Comparison of ENCODE assay signal across 14 mouse cellular contexts in the genomic region with DNA sequence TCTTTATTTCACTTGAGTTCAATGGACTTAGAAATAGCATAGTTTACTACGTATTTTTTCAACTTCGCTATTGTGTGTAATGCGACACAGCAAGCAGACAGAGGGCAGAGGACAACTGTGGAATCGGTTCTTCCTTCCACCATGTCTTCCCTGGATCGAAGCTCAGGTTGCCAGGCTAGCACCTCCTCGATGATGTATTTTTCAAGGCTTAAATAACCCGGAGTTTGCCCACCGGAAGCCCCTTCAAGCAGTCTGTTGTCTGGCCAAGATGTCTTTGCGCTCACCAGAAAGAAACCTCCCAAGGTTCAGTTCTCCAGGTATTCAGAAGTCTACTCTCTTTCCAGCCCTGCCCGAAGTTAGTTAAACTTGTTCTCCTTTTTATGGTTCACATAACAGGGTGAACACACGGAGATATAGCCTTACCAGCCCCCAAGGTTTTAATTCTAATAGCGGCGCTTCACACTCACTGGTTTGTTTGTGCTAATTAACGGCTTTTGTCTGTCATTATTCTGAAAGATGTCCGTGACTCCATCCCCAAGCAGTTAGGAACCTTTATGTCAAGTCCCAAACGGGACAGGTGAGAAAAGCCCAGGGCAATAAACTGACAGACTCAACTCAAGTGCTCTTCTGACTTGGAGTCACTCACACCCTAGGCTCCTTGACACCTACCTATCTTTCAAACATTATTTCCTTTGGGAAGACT. TPM values are rescaled to one million over a fixed set of nuclear protein-coding genes. Genes with fewer than 3 reads are reported as not detected.
DNase-seq lines count a peak whose midpoint lies in the region; ATAC-seq and TF ChIP-seq lines count a peak whose summit lies in the region.
"Had no signal": no experiment of that assay in that cellular context is flagged by ENCODE, and none has a peak within 500 bp of the region (broad histone marks: within the 10 kb centered on the region; RNA-seq: fewer than 3 reads in every experiment).

No protein-coding gene starts in this region.

- DNase-seq in heart, adult 8-10 months (ENCODE audit: low spot score) = no peak
- no peak for DNase-seq in liver, adult 2 months (ENCODE audit: extremely low read depth, low read depth, low spot score)
- DNase-seq in liver = no peak
- no peak for DNase-seq in thymus, postnatal 0 days (ENCODE audit: low spot score)
- DNase-seq: cerebellum, adult 9-10 months; left cerebral cortex, postnatal 4 days had no signal

- no peaks in the 10 kb centered on the region for H3K36me3 ChIP-seq in heart, embryonic 13.5 days
- peaks cover 16% of the 10 kb centered on the region for H3K36me3 ChIP-seq in liver, adult 2 months (ENCODE audit: control insufficient read depth, insufficient read depth, low read length)
- H3K36me3 ChIP-seq in limb, embryonic 13.5 days = no peaks in the 10 kb centered on the region
- H3K36me3 ChIP-seq in neural tube, embryonic 15.5 days = no peaks in the 10 kb centered on the region
- H3K36me3 ChIP-seq: embryonic facial prominence, embryonic 12.5 days; forebrain, embryonic 10.5 days; hindbrain, embryonic 13.5 days had no signal

- H3K4me2 ChIP-seq in heart, embryonic 13.5 days = peak overlapping the region; percentile 89
- H3K4me2 ChIP-seq in limb, embryonic 13.5 days (replicated peaks) = peak overlapping the region; percentile 21; the same call in 1 of the 2 replicates
- H3K4me2 ChIP-seq in neural tube, embryonic 15.5 days = no peak overlapping the region

- no peak for ATAC-seq in heart, embryonic 13.5 days (ENCODE audit: extremely low read depth, insufficient number of reproducible peaks, low FRiP score, low TSS enrichment)
- ATAC-seq in limb, embryonic 13.5 days (ENCODE audit: low FRiP score, low read depth) = no peak
- ATAC-seq in neural tube, embryonic 15.5 days (ENCODE audit: low FRiP score) = no peak

- 0 out of 2 replicates have a peak, but pooled peaks cover 3% of the 10 kb centered on the region for H3K9me3 ChIP-seq in heart, embryonic 13.5 days
- H3K9me3 ChIP-seq in limb, embryonic 13.5 days = no peaks in the 10 kb centered on the region
- no peaks in the 10 kb centered on the region for H3K9me3 ChIP-seq in neural tube, embryonic 15.5 days (replicated peaks)
- H3K9me3 ChIP-seq: embryonic facial prominence, embryonic 12.5 days; forebrain, embryonic 10.5 days; hindbrain, embryonic 13.5 days had no signal

- TF ChIP-seq POLR2A in liver, adult 2 months (IDR thresholded peaks at IDR 0.05; ENCODE audit: extremely low read depth, insufficient read depth, low read length) = no peak
- TF ChIP-seq POLR2A in bone marrow macrophage, adult 2 months (IDR thresholded peaks at IDR 0.05; ENCODE audit: borderline replicate concordance, low read depth, low read length) = no peak

- H3K79me2 ChIP-seq in liver, adult 2 months (ENCODE audit: control insufficient read depth, insufficient read depth, low read length) = peaks cover 7% of the 10 kb centered on the region

- peak overlapping the region; percentile 73 for H3K4me3 ChIP-seq in heart, embryonic 13.5 days
- H3K4me3 ChIP-seq in liver, adult 2 months (ENCODE audit: insufficient read depth, low read depth, low read length) = peak overlapping the region; percentile 90
- peak overlapping the region; percentile 79; the same call in 1 of the 2 replicates for H3K4me3 ChIP-seq in bone marrow macrophage, adult 2 months (ENCODE audit: insufficient read depth, low read length)
- H3K4me3 ChIP-seq in limb, embryonic 13.5 days = 0 out of 2 replicates have a peak overlapping the region, but pooled peaks have one; percentile 52
- no peak overlapping the region for H3K4me3 ChIP-seq in neural tube, embryonic 15.5 days (replicated peaks)

- H3K27ac ChIP-seq in heart, embryonic 13.5 days (replicated peaks) = no peak overlapping the region
- peak overlapping the region; percentile 86; the same call in 1 of the 2 replicates for H3K27ac ChIP-seq in liver, adult 2 months (replicated peaks; ENCODE audit: insufficient read depth, low read depth, low read length)
- no peak overlapping the region for H3K27ac ChIP-seq in bone marrow macrophage, adult 2 months (ENCODE audit: insufficient read depth, low read depth, low read length)
- no peak overlapping the region for H3K27ac ChIP-seq in limb, embryonic 13.5 days
- no peak overlapping the region for H3K27ac ChIP-seq in neural tube, embryonic 15.5 days (replicated peaks)
- H3K27ac ChIP-seq: embryonic facial prominence, embryonic 12.5 days; forebrain, embryonic 10.5 days; hindbrain, embryonic 13.5 days; kidney, postnatal 0 days had no signal

- peaks cover 97% of the 10 kb centered on the region for H3K27me3 ChIP-seq in heart, embryonic 13.5 days (replicated peaks)
- H3K27me3 ChIP-seq in liver, adult 2 months (ENCODE audit: control insufficient read depth, insufficient read depth, low read length) = no peaks in the 10 kb centered on the region
- H3K27me3 ChIP-seq in limb, embryonic 13.5 days = peaks cover 85% of the 10 kb centered on the region
- peaks cover 78% of the 10 kb centered on the region for H3K27me3 ChIP-seq in neural tube, embryonic 15.5 days (replicated peaks)

- 20% methylated on average over 16 of the region's 16 CpGs for WGBS in heart, embryonic 13.5 days
- WGBS in liver, adult 2 months = 35% methylated on average over 16 of the region's 16 CpGs
- WGBS in limb, embryonic 13.5 days = 17% methylated on average over 16 of the region's 16 CpGs
- WGBS in neural tube, embryonic 15.5 days = 15% methylated on average over 16 of the region's 16 CpGs

- H3K4me1 ChIP-seq in heart, embryonic 13.5 days = peaks cover 34% of the 10 kb centered on the region
- peaks cover 6% of the 10 kb centered on the region for H3K4me1 ChIP-seq in liver, adult 2 months (ENCODE audit: control insufficient read depth, insufficient read depth, low read length)
- peaks cover 13% of the 10 kb centered on the region for H3K4me1 ChIP-seq in bone marrow macrophage, adult 2 months (ENCODE audit: control insufficient read depth, insufficient read depth, low read length)
- peaks cover 20% of the 10 kb centered on the region for H3K4me1 ChIP-seq in limb, embryonic 13.5 days
- peaks cover 15% of the 10 kb centered on the region for H3K4me1 ChIP-seq in neural tube, embryonic 15.5 days

- no peak overlapping the region for H3K9ac ChIP-seq in heart, embryonic 13.5 days
- peak overlapping the region; percentile 61; the same call in 1 of the 2 replicates for H3K9ac ChIP-seq in liver, adult 2 months (ENCODE audit: low read depth, low read length)
- no peak overlapping the region for H3K9ac ChIP-seq in limb, embryonic 13.5 days
- H3K9ac ChIP-seq in neural tube, embryonic 15.5 days (replicated peaks) = no peak overlapping the region
- H3K9ac ChIP-seq: embryonic facial prominence, embryonic 12.5 days; hindbrain, embryonic 13.5 days had no signal

- no peak for TF ChIP-seq CTCF in liver, adult 2 months (IDR thresholded peaks at IDR 0.05; ENCODE audit: low read depth, low read length)
- TF ChIP-seq CTCF in bone marrow macrophage, adult 2 months (IDR thresholded peaks at IDR 0.05; ENCODE audit: low read depth, low read length) = no peak

RNA-seq across cellular contexts. Expression of a gene that starts 1.6 kb away (rescaled TPM):
- polyA plus RNA-seq in heart, embryonic 13.5 days (2015; fragmentation: Nextera tagmentation; extraction: Ambion mirVana) = 14.6 and 15.1 TPM in 2 replicates
- total RNA-seq in heart, adult 8-10 months (2022) = 1 to 10 TPM; 3.0 to 4.1 (median 3.5) TPM
- total RNA-seq in liver, adult 2 months (2014; rRNA removed) = 15.9 and 28.4 TPM in 2 replicates
- 73.0 and 107 TPM in 2 replicates for polyA plus RNA-seq in liver, adult 2 months (2012; rRNA removed)
- polyA plus RNA-seq in bone marrow macrophage, adult 2 months (2012; ENCODE audit: insufficient read depth, insufficient read length, missing spikeins) = 62.3 and 71.5 TPM in 2 replicates
- 12.4 and 13.0 TPM in 2 replicates for polyA plus RNA-seq in limb, embryonic 13.5 days (2015; fragmentation: Nextera tagmentation; extraction: Ambion mirVana)
- polyA plus RNA-seq in thymus, postnatal 0 days (2015; fragmentation: Nextera tagmentation; extraction: Ambion mirVana) = 3.6 and 6.6 TPM in 2 replicates
- 6.1 and 7.2 TPM in 2 replicates for polyA plus RNA-seq in neural tube, embryonic 15.5 days (2015; fragmentation: Nextera tagmentation; extraction: Ambion mirVana)

RNA-seq across cellular contexts. Expression of a gene that starts 56.8 kb away (rescaled TPM):
- polyA plus RNA-seq in heart, embryonic 13.5 days (2015; fragmentation: Nextera tagmentation; extraction: Ambion mirVana) = 39.5 and 42.0 TPM in 2 replicates
- under 1 TPM; 0.19 to 0.80 (median 0.44) TPM for total RNA-seq in heart, adult 8-10 months (2022)
- 0.55 and 1.7 TPM in 2 replicates for total RNA-seq in liver, adult 2 months (2014; rRNA removed)
- polyA plus RNA-seq in liver, adult 2 months (2012; rRNA removed) = 0.11 and 0.19 TPM in 2 replicates
- polyA plus RNA-seq in bone marrow macrophage, adult 2 months (2012; ENCODE audit: insufficient read depth, insufficient read length, missing spikeins) = 34.8 and 34.9 TPM in 2 replicates
- polyA plus RNA-seq in limb, embryonic 13.5 days (2015; fragmentation: Nextera tagmentation; extraction: Ambion mirVana) = 58.2 and 62.5 TPM in 2 replicates
- polyA plus RNA-seq in thymus, postnatal 0 days (2015; fragmentation: Nextera tagmentation; extraction: Ambion mirVana) = 66.5 and 76.9 TPM in 2 replicates
- polyA plus RNA-seq in neural tube, embryonic 15.5 days (2015; fragmentation: Nextera tagmentation; extraction: Ambion mirVana) = 6.3 and 18.6 TPM in 2 replicates
